Mouse (Mus musculus) heart, embryonic 13.5 days (tissue): Measurements from ENCODE around the gene Zfp365. TPM values are rescaled to one million over a fixed set of nuclear protein-coding genes. Genes with fewer than 3 reads are reported as not detected.

Experiments used
- ATAC-seq: fragments of 200-750 bp; cut with Nextera tagmentation; 2 replicates; pipeline ENCODE4 v1.8.0; 2017; ENCODE audit warnings: moderate TSS enrichment; ENCODE audit not compliant: insufficient number of reproducible peaks, low FRiP score, low TSS enrichment; ENCODE audit errors: extremely low read depth
- H3K27ac ChIP-seq: fragments of 300-500 bp; sonication (generic); replicated peaks from 2 replicates; pipeline ENCODE4 v1.5.1; 2015; ENCODE audit warnings: moderate library complexity, mild to moderate bottlenecking, inconsistent platforms
- H3K27me3 ChIP-seq: fragments of 300-500 bp; sonication (generic); replicated peaks from 2 replicates; pipeline ENCODE4 v1.6.1; 2015; ENCODE audit warnings: mild to moderate bottlenecking, inconsistent platforms
- H3K36me3 ChIP-seq: fragments of 300-500 bp; sonication (generic); 2 replicates; pipeline ENCODE4 v1.6.1; 2015; ENCODE audit warnings: mild to moderate bottlenecking, inconsistent platforms
- H3K4me1 ChIP-seq: fragments of 300-500 bp; sonication (generic); 2 replicates; pipeline ENCODE4 v1.6.1; 2015; ENCODE audit warnings: inconsistent platforms
- H3K4me2 ChIP-seq: fragments of 300-500 bp; sonication (generic); 2 replicates; pipeline ENCODE4 v1.6.1; 2015; ENCODE audit warnings: inconsistent platforms, mild to moderate bottlenecking, moderate library complexity
- H3K4me3 ChIP-seq: fragments of 300-500 bp; sonication (generic); 2 replicates; pipeline ENCODE4 v1.5.1; 2015; ENCODE audit warnings: moderate library complexity, mild to moderate bottlenecking, inconsistent platforms
- H3K9ac ChIP-seq: fragments of 300-500 bp; sonication (generic); 2 replicates; pipeline ENCODE4 v1.6.1; 2015; ENCODE audit warnings: inconsistent platforms, mild to moderate bottlenecking, moderate library complexity
- H3K9me3 ChIP-seq: fragments of 300-500 bp; sonication (generic); 2 replicates; pipeline ENCODE4 v1.6.1; 2016; ENCODE audit warnings: inconsistent platforms
- WGBS: fragments of 180-500 bp; shearing (Covaris S2); methylation state at CpG from one replicate; pipeline ENCODE4 v1.1.7; 2015; ENCODE audit warnings: mixed read lengths; 5-methylcytosine and 5-hydroxymethylcytosine counted together
- polyA plus RNA-seq: library from polyadenylated mRNA; unstranded; fragments of >200 nt; fragmentation: Nextera tagmentation; extraction: Ambion mirVana; gene quantifications from 2 replicates; pipeline ENCODE4 v1.2.1, GENCODE M21; 2015

The Zfp365 gene
- polyA plus RNA-seq, 1 experiment from 2014 or later, result 0.90 TPM

DNA sequence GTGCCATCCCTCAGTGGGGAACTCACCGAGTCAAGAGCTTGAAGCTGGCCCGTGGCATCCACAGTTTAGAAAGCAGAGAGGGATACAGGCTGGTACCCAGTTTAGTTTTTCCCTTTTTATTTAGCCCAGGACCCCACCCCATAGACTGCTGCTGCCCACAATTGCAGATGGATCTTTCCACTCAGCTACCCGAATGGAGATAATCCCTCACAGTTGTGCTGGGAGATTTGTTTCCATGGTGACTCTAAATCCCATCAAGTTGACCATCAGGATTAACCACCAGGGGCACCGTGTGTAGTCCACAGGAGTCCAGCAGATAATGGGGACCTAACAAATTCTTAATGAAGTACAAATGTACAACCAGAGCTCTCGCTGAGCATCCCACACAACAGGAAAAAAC lies 11.3 kb downstream of the Zfp365 start:
- Histone ChIP-seq H3K4me1 (no peaks in the 10 kb centered on the region), H3K9me3 (no peaks in the 10 kb centered on the region), H3K4me3 (no peak overlapping the region), H3K27ac (no peak overlapping the region), H3K27me3 (no peaks in the 10 kb centered on the region), H3K9ac (no peak overlapping the region), H3K4me2 (no peak overlapping the region), H3K36me3 (no peaks in the 10 kb centered on the region)
- whole genome bisulfite sequencing, result 34% methylated on average over 5 of the region's 5 CpGs
- no peak for ATAC-seq

DNA sequence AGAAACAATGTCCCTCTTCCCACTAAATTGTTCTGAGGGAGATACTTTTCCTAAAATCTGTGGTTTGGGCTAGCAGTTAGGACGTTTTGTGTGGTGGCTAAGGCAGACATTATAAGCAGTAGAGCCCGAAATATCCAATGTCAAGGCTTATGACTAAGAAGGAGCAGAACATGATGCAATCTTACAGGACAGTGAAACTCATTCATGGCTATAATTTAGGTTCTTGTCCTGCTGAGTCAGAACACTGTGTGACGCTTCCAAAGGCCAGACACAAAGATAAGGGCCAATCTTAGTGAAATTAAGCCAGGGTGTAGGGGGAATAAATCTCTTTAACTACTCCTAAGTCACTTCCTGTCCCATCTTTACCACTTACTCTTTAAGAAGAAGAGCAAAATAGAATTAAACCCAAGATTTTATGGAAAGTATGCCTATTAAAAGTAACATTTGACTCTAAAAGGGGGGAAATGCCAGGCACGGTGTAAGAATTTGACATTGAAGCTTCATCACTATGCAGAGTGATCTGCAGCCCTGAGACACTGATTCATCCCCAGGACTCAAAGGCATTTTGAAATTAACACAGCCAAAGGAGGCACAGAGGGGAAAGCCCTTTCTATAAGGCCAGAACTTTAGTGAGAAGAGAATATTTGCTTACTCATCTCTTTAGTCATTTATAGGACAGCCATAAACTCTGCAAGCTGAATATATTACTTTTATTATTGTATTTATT lies 13.3 kb downstream of the Zfp365 start:
- H3K9me3 ChIP-seq, result no peaks in the 10 kb centered on the region
- WGBS, result 55% methylated on average over 4 of the region's 4 CpGs

DNA sequence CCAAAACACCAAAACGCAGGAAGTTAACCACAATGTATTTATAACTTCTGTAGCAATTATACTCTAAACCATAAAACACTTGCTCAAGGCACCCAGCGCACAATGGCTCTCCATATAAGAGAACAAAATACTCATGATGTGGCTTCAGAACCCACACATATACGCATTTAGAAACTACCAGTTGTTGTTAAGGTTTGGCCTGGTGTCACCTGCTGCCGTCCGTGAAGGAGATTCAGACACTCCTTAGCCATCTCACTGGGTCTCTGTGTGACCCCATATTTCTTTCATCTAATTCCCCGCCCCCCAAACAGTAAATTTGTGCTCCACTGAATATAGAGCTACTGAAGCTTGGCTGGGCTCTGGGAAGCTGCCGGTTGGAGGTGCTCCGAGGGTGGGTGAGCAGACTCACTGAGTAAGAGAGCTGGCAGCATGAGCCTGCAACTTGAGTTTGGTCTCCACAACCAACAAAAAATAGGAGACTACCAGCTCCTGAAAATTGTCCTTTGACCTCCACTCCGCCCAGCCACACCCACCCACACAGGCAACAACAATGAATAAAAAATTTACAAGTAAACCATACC lies 14.0 kb downstream of the Zfp365 start:
- ATAC-seq, result no peak
- Histone ChIP-seq H3K9ac (no peak overlapping the region), H3K27ac (no peak overlapping the region), H3K9me3 (no peaks in the 10 kb centered on the region), H3K27me3 (no peaks in the 10 kb centered on the region), H3K4me3 (no peak overlapping the region), H3K36me3 (no peaks in the 10 kb centered on the region), H3K4me1 (no peaks in the 10 kb centered on the region), H3K4me2 (no peak overlapping the region)
- WGBS, result 84% methylated on average over 9 of the region's 9 CpGs

More for the DNA sequence above, 13.3 kb downstream of the Zfp365 start:
- no peak overlapping the region for H3K9ac ChIP-seq
- ATAC-seq, result no peak
- H3K27ac ChIP-seq, result no peak overlapping the region
- H3K27me3 ChIP-seq, result no peaks in the 10 kb centered on the region
- H3K36me3 ChIP-seq, result no peaks in the 10 kb centered on the region
- H3K4me1 ChIP-seq, result no peaks in the 10 kb centered on the region
- no peak overlapping the region for H3K4me2 ChIP-seq
- no peak overlapping the region for H3K4me3 ChIP-seq

DNA sequence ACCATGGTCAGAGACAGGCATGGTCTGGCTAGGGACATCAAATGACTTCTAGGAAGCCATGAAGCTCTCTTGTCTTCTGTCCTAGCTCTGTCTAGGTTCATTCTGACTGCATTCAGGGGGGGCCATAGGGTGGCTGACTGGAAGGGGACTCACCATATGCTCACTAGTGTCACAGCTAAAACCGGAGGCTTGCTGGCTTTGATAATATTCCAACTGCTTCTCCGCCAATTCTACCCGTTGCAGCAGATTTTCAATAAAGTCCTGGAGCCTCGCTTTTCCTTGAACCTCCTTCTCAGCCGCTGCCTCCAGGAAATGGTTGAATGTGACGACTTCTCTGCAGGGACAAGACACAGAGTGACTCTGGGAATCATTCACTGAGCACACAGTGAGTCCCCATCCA lies 15.2 kb downstream of the Zfp365 start:
- no peak for ATAC-seq

DNA sequence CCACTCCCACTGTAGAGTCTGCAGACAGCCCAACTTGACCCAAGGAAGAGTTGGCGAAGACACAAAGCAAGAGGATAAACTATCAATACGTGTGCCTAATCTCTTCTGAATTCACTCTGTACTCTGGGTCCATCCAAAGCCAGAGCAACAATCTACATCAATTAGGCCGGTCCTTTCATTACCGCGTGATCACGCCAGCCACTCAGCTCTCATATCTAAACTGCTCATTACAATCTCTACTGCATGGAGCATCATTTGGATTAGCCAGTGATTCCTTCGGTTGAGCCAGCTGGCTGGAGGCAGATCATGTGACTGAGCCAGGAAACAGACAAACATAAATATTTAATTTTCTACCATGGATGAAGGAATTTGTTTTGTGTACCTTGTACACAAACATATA lies 17.8 kb downstream of the Zfp365 start:
- ATAC-seq, result no peak
- Histone ChIP-seq H3K4me2 (no peak overlapping the region), H3K4me1 (no peaks in the 10 kb centered on the region)

More for the DNA sequence above, 15.2 kb downstream of the Zfp365 start:
- Histone ChIP-seq H3K36me3 (no peaks in the 10 kb centered on the region), H3K27me3 (no peaks in the 10 kb centered on the region), H3K4me1 (no peaks in the 10 kb centered on the region), H3K4me3 (no peak overlapping the region), H3K9ac (no peak overlapping the region), H3K27ac (no peak overlapping the region), H3K4me2 (no peak overlapping the region), H3K9me3 (no peaks in the 10 kb centered on the region)
- WGBS, result 73% methylated on average over 6 of the region's 6 CpGs

DNA sequence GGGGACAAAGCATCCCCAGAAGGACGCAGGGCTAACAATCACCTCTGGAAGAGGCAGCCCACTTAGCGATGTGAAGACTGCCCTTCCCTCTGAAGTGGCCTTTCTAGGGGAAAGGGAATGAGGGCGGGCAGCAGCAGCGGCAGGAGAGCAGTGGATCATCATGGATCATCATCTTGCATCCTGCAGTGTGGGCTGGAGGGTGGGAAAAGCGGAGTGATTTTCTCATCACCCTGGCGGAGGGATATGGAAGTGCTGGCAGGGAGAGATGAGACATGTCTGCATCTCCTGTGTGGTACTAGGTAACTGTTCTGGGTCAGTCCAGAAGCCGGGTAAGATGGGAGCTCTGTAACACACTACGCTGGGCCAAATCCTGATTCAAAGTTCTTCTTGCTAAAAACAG lies 18.4 kb downstream of the Zfp365 start:
- 56% methylated on average over 8 of the region's 8 CpGs for WGBS
- H3K9ac ChIP-seq, result no peak overlapping the region
- no peak for ATAC-seq
- H3K27ac ChIP-seq, result no peak overlapping the region
- no peaks in the 10 kb centered on the region for H3K36me3 ChIP-seq
- no peaks in the 10 kb centered on the region for H3K4me1 ChIP-seq
- no peaks in the 10 kb centered on the region for H3K27me3 ChIP-seq
- no peak overlapping the region for H3K4me2 ChIP-seq
- no peaks in the 10 kb centered on the region for H3K9me3 ChIP-seq
- H3K4me3 ChIP-seq, result no peak overlapping the region

More for the DNA sequence above, 17.8 kb downstream of the Zfp365 start:
- Histone ChIP-seq H3K9ac (no peak overlapping the region), H3K27ac (no peak overlapping the region), H3K4me3 (no peak overlapping the region), H3K9me3 (no peaks in the 10 kb centered on the region), H3K27me3 (no peaks in the 10 kb centered on the region), H3K36me3 (no peaks in the 10 kb centered on the region)
- 83% methylated on average over 7 of the region's 7 CpGs for WGBS

DNA sequence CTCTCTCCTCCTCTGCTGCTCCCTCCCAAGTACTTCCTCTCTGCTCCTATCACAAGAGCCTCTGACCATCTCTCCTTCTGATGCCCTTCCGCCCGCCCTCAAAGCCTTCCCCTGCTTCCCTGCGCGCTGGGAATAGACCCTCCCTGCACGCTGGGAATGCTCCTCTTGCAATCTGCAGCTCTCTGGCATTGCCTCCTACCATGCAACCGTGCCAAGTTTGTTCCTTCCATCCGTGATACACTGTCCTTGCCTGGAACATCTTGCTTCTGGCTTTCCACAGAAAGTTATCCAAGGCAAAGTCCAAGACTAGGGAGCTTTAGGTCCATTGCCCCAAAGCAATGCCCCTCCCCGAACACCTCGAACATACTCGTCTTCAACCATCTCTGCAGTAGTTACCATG lies 19.2 kb downstream of the Zfp365 start:
- H3K27me3 ChIP-seq, result no peaks in the 10 kb centered on the region
- no peak overlapping the region for H3K4me3 ChIP-seq
- H3K9ac ChIP-seq, result no peak overlapping the region
- no peaks in the 10 kb centered on the region for H3K36me3 ChIP-seq
- no peaks in the 10 kb centered on the region for H3K4me1 ChIP-seq
- no peak for ATAC-seq
- H3K27ac ChIP-seq, result no peak overlapping the region
- H3K9me3 ChIP-seq, result no peaks in the 10 kb centered on the region
- H3K4me2 ChIP-seq, result no peak overlapping the region
- WGBS, result 83% methylated on average over 10 of the region's 10 CpGs

DNA sequence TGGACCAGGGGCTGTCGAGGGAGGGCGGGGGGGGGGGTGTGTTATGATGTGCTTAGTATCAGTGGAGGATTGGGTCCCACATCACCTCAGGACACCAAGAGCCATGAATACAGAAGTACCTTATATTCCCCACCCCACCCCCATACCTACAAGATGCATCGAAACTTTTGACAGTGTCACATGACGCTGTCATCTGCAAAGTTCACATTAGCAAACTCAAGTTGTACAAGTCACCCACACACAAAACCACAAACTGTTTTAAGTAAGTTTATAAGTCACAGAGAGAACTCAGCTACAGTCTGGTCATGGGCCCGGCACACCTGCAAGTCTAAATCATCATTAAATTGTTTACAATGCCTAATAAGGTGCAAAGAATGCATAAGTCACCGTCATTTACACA lies 21.3 kb downstream of the Zfp365 start:
- no peak for ATAC-seq
- H3K4me2 ChIP-seq, result no peak overlapping the region
- H3K27me3 ChIP-seq, result no peaks in the 10 kb centered on the region
- no peaks in the 10 kb centered on the region for H3K36me3 ChIP-seq
- H3K9ac ChIP-seq, result no peak overlapping the region
- H3K27ac ChIP-seq, result no peak overlapping the region
- no peak overlapping the region for H3K4me3 ChIP-seq
- no peaks in the 10 kb centered on the region for H3K4me1 ChIP-seq
- no peaks in the 10 kb centered on the region for H3K9me3 ChIP-seq
- 76% methylated on average over 6 of the region's 6 CpGs for WGBS

DNA sequence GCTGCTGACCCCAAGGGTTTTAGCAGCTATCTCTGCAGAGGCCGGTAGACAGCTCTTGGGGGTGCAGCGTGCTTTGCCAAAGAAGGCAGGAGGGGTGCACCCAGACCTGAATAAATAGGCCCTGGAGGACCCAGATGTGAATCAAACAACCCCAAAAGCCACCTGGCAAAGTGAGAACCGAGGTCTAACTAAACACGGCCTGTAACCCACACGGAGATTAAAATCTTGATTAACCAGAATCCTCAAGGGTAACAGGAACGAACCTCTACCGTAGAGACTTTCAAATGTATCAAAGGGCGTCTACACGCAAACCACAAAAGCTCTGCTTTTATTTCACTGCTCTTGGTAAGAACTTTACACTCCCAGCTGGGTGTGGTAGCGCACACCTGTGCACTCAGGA lies 24.5 kb downstream of the Zfp365 start:
- no peaks in the 10 kb centered on the region for H3K36me3 ChIP-seq
- H3K9ac ChIP-seq, result no peak overlapping the region
- WGBS, result 91% methylated on average over 10 of the region's 10 CpGs
- H3K9me3 ChIP-seq, result no peaks in the 10 kb centered on the region
- no peak overlapping the region for H3K4me2 ChIP-seq
- H3K27ac ChIP-seq, result no peak overlapping the region
- H3K4me1 ChIP-seq, result no peaks in the 10 kb centered on the region
- no peak overlapping the region for H3K4me3 ChIP-seq
- H3K27me3 ChIP-seq, result no peaks in the 10 kb centered on the region
- ATAC-seq, result no peak

DNA sequence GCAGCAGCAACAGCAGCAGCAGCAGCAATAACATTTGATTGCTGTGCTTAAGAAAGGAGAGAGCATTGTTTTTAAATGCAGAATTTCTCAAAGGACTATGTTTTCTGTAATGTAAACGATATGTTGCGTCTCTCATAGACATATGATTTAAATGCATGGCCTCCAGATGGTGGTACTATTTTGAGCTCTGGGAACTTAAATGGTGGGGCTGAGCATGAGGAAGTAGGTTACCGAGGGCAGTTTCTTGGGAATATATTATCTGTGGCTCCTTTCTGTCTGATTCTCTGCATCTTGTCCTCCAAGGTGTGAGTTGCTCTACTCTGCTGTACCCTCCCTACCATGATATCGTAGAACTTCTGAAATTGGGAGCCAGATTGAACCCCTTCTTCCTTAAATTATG lies 31.8 kb downstream of the Zfp365 start:
- no peak overlapping the region for H3K4me3 ChIP-seq
- WGBS, result 80% methylated on average over 4 of the region's 4 CpGs
- no peaks in the 10 kb centered on the region for H3K9me3 ChIP-seq
- H3K4me2 ChIP-seq, result no peak overlapping the region
- H3K27me3 ChIP-seq, result no peaks in the 10 kb centered on the region
- no peaks in the 10 kb centered on the region for H3K36me3 ChIP-seq
- no peaks in the 10 kb centered on the region for H3K4me1 ChIP-seq
- no peak overlapping the region for H3K9ac ChIP-seq
- ATAC-seq, result no peak
- no peak overlapping the region for H3K27ac ChIP-seq

DNA sequence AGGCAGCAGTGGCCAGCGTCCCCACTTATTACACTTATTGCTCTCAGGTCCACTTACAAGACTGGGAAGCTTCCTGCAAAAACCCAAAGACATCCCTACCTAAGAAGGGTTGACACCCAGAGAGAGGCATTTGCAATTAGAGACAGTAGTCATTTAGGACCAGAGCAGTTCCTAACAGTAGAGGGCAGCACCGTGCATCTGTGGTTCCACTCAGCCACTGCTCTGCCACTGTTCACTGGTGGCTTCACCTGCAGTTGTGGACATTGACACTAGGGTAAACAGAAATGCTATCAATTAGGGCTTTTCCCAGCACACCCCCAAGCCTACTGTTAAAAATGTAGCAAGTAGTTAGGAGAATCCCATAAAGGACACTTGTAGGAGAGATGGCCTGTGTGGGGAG lies 40.7 kb downstream of the Zfp365 start:
- 16% methylated on average over 2 of the region's 2 CpGs for WGBS
- no peak for ATAC-seq

DNA sequence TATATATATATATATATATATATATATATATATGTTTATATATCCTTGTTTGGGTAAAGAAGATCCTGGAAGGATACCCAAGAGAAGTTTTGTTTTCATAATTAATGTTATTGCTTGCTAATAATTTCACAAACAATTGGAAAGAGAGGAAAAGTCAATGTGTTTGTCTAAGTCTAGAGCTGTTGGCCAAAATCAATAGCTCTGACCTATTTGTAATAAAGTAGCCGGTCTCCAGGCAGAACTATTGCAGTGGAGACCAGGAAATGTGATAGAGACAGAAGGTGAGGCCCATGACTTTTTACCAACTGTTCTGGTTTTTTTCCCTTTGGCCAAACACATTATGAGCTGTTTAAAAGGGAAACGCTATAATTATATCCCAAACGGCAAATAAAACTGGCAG lies 44.2 kb downstream of the Zfp365 start:
- no peaks in the 10 kb centered on the region for H3K4me1 ChIP-seq
- no peak overlapping the region for H3K4me3 ChIP-seq
- no peak overlapping the region for H3K4me2 ChIP-seq
- WGBS, result 85% methylated on average over 3 of the region's 3 CpGs
- no peak overlapping the region for H3K9ac ChIP-seq
- no peaks in the 10 kb centered on the region for H3K36me3 ChIP-seq
- no peaks in the 10 kb centered on the region for H3K9me3 ChIP-seq
- no peaks in the 10 kb centered on the region for H3K27me3 ChIP-seq
- H3K27ac ChIP-seq, result no peak overlapping the region
- no peak for ATAC-seq

More for the DNA sequence above, 40.7 kb downstream of the Zfp365 start:
- Histone ChIP-seq H3K4me3 (no peak overlapping the region), H3K4me2 (no peak overlapping the region), H3K4me1 (no peaks in the 10 kb centered on the region), H3K36me3 (no peaks in the 10 kb centered on the region), H3K9ac (no peak overlapping the region), H3K27me3 (no peaks in the 10 kb centered on the region), H3K27ac (no peak overlapping the region), H3K9me3 (no peaks in the 10 kb centered on the region)
